ENCODE assay signal across 41 mouse cellular contexts in genomic region chr13:66063388-66063787, GRCm38 (mm10). TPM values are rescaled to one million over a fixed set of nuclear protein-coding genes. Genes with fewer than 3 reads are reported as not detected.
"Had no signal": no experiment of that assay in that cellular context is flagged by ENCODE, and none has a peak within 500 bp of the region (broad histone marks: within the 10 kb centered on the region; RNA-seq: fewer than 3 reads in every experiment).

No protein-coding gene starts in this region.

RNA-seq across cellular contexts. Expression of gene Gm10324, which starts 56.0 kb away (rescaled TPM):
- total RNA-seq: heart, postnatal 10 days; heart, postnatal 14 days; heart, postnatal 25 days; heart, postnatal 36 days; heart, postnatal 4 days; hematopoietic stem cell, adult 5-6 weeks; hindbrain, postnatal 0 days; layer of hippocampus, adult 18-20 months; layer of hippocampus, adult 2 months; layer of hippocampus, adult 8-10 months; layer of hippocampus, postnatal 10 days; layer of hippocampus, postnatal 14 days; layer of hippocampus, postnatal 25 days; layer of hippocampus, postnatal 36 days; left cerebral cortex, adult 18-20 months; left cerebral cortex, adult 2 months had no signal
- polyA plus RNA-seq: heart, embryonic 11.5 days; heart, embryonic 12.5 days; heart, embryonic 13.5 days; heart, embryonic 14.5 days; heart, embryonic 15.5 days; heart, embryonic 16.5 days; heart, postnatal 0 days; hindbrain, embryonic 10.5 days; hindbrain, embryonic 11.5 days; hindbrain, embryonic 12.5 days; hindbrain, embryonic 13.5 days; hindbrain, embryonic 14.5 days; hindbrain, embryonic 15.5 days; hindbrain, embryonic 16.5 days; hindbrain, postnatal 0 days; inflammation-experienced regulatory T-cells, adult 6 months; intestine, embryonic 14.5 days; intestine, embryonic 15.5 days; intestine, embryonic 16.5 days; intestine, postnatal 0 days; kidney, adult 2 months; kidney, embryonic 14.5 days; kidney, embryonic 15.5 days; kidney, embryonic 16.5 days; kidney, postnatal 0 days; large intestine, adult 2 months had no signal
